Mouse (Mus musculus) Patski (cell line): ENCODE measurements around the gene Rnf5. TPM values are rescaled to one million over a fixed set of nuclear protein-coding genes. Genes with fewer than 3 reads are reported as not detected.
A peak's percentile ranks its signal among the peaks of the same experiment; 100 is the strongest.

ENCODE experiments used
- ATAC-seq: fragments of 100-300 bp; one replicate; pipeline ENCODE4 v1.8.0; 2021
- CTCF ChIA-PET: fragments of 350-600 bp; sonication (Branson Sonifier 250); formaldehyde crosslinking; loops from one replicate; lab custom pipeline; 2022; ENCODE audit warnings: inconsistent platforms; lab: Charles Lee
- POLR2A ChIA-PET: fragments of 350-600 bp; sonication (Branson Sonifier 250); formaldehyde crosslinking; loops from one replicate; lab custom pipeline; 2022; ENCODE audit warnings: antibody characterized with exemption, inconsistent platforms; lab: Charles Lee
- DNase-seq: peaks from one replicate; pipeline ENCODE4 v3.0.0-alpha.2; 2011; ENCODE audit warnings: low read depth, low spot score
- H3K27me3 ChIP-seq: fragments of 371-371 bp; one replicate; pipeline ENCODE4 v1.5.1; 2021
- CTCF ChIP-seq: fragments of 100-300 bp; IDR thresholded peaks from one replicate; pipeline ENCODE4 v1.5.1; 2021
- in situ Hi-C: fragments of 300-500 bp; cut with MboI; formaldehyde crosslinking; loops from 3 replicates; pipeline ENCODE4 v1.11.1; 2018; ENCODE audit warnings: low pct_unique_long_range_greater_than_20kb, mixed read lengths
- polyA plus RNA-seq: library from polyadenylated mRNA; unstranded; gene quantifications from one replicate; pipeline ENCODE4 v1.2.3, GENCODE M21; 2021

Gene Rnf5
- polyA plus RNA-seq, 1 experiment from 2014 or later, result 69.1 TPM

DNA sequence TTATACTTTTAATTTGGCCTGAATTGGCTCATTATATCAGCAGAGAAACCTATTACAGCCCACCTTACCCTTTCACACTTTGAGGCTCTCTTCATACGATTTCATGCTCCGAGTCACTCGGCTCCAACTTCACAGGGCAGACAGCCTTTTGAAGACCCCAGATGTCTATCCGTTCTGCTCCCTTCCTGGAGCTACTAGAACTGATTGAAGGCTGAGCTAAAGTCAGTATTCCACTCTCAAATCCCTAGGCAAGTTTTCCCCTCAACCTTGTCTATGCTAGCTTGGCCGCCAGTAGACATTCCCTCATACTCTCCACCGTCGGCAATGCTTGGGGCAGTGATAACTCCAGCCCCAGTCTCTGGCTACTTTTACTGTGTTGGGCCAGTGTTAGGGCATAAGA is 14.3 kb downstream of the Rnf5 start:
- POLR2A ChIA-PET, result no interaction called here
- in situ Hi-C loops, result no loop called here
- no peak for TF ChIP-seq CTCF
- CTCF ChIA-PET, result no interaction called here
- ATAC-seq, result no peak
- no peaks in the 10 kb centered on the region for H3K27me3 ChIP-seq
- no peak for DNase-seq

DNA sequence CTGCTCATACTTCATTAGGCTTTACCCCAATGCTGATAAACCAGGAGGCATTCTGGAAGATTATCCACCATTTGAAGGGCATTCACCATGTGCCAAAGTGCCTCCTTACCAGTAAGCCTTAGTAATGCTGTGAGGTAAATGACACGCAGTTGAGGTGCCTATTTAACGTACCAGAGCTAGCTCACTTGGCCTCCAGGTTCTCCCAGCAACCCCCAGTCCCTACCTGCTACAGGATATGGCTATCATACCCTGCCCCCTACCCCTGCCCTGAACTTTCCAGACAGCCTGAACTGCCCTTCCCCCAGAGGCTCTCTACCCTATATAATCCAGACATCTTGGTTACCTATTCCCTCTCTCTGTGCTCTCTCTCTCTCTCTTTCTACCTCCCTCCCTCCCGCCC is 14.7 kb downstream of the Rnf5 start:
- POLR2A ChIA-PET, result interaction anchor here (0.6 to 1.4 kb wide), 3 partner anchors 9 to 16 kb away, joined by 3 to 6 read pairs (median 4); partner anchors contain the start of gene Ager
- no peak for TF ChIP-seq CTCF
- ATAC-seq, result no peak
- no peak for DNase-seq
- H3K27me3 ChIP-seq, result no peaks in the 10 kb centered on the region
- CTCF ChIA-PET, result no interaction called here
- in situ Hi-C loops, result no loop called here

DNA sequence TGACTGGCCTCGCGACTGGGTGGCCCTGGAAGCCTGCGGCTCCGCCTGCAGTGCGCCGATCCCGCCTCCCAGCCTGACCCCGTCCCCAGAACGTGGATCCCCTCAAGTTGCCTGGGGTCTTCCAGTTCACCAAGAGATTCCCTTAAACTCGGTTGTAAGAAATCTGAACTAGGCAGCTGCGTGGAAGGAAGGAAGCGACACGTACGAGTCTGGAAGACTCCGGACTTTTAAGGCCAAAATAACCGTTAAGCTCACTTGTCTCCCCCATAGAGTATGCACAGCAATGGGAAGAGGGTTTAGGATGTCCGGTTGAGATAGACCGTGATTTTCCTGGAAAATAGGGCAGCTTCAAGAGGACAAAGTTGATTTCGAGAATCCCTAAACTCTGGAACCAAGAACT is 15.7 kb downstream of the Rnf5 start:
- no peak for DNase-seq
- CTCF ChIA-PET, result no interaction called here
- in situ Hi-C loops, result no loop called here
- H3K27me3 ChIP-seq, result no peaks in the 10 kb centered on the region
- no peak for TF ChIP-seq CTCF
- ATAC-seq, result peak; percentile 1
- POLR2A ChIA-PET, result interaction anchor here (1.3 to 1.4 kb wide), 2 partner anchors 10 to 15 kb away, joined by 3 to 6 read pairs; partner anchors contain the start of gene Ager

DNA sequence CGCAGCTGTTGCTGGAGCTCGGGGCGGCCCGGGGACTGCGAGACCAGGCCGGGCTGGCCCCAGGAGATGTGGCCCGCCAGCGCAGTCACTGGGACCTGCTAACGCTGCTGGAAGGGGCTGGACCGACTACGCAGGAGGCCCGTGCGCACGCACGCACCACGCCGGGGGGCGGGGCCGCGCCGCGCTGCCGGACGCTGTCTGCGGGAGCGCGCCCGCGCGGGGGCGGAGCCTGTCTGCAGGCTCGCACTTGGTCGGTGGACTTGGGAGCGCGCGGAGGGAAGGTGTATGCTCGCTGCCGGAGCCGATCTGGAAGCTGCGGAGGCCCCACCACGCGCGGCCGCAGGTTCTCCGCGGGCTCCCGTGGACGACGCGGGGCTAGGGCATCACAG is 16.1 kb downstream of the Rnf5 start:
- H3K27me3 ChIP-seq, result no peaks in the 10 kb centered on the region
- ATAC-seq (peak; percentile 82), DNase-seq (no peak)
- POLR2A ChIA-PET, result interaction anchor here (1.3 to 1.4 kb wide), 2 partner anchors 11 to 15 kb away, joined by 3 to 6 read pairs; partner anchors contain the start of gene Ager
- CTCF ChIA-PET, result no interaction called here
- TF ChIP-seq CTCF, result no peak
- in situ Hi-C loops, result no loop called here

DNA sequence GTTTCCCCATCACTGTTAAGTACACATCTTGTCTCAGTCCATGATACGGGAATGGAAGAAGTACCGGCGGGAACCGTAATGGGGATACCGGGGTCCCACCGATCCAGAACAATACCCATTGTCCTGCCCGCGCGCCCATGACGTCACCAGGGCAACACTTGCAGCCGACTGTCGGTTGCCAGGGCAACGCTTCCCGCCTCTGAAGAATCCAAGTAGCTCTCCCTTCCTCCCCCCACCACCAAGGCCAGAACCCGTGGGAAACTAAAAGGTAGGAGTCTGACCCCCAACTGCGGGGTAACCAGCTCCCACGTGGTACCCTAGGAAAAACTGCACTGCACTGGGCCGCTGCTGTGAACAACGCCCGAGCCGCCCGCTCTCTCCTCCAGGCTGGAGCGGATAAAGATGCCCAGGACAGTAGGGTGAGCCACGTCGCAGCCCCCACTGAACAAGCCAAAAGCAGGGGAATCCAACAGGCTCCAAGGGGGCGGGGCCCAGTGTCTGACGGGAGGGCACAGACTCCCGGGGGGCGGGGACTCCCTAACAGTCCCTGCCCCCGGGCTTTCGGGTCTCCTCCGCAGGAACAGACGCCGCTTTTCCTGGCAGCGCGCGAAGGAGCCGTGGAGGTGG is 16.6 kb downstream of the Rnf5 start:
- no peak for TF ChIP-seq CTCF
- ChIA-PET CTCF (no interaction called here), POLR2A (interaction anchor here (0.7 kb wide), 1 partner anchor 55 kb away, joined by 4 read pairs; no protein-coding TSS in a partner anchor)
- ATAC-seq (peak; percentile 60), DNase-seq (no peak)
- no peaks in the 10 kb centered on the region for H3K27me3 ChIP-seq
- in situ Hi-C loops, result no loop called here

DNA sequence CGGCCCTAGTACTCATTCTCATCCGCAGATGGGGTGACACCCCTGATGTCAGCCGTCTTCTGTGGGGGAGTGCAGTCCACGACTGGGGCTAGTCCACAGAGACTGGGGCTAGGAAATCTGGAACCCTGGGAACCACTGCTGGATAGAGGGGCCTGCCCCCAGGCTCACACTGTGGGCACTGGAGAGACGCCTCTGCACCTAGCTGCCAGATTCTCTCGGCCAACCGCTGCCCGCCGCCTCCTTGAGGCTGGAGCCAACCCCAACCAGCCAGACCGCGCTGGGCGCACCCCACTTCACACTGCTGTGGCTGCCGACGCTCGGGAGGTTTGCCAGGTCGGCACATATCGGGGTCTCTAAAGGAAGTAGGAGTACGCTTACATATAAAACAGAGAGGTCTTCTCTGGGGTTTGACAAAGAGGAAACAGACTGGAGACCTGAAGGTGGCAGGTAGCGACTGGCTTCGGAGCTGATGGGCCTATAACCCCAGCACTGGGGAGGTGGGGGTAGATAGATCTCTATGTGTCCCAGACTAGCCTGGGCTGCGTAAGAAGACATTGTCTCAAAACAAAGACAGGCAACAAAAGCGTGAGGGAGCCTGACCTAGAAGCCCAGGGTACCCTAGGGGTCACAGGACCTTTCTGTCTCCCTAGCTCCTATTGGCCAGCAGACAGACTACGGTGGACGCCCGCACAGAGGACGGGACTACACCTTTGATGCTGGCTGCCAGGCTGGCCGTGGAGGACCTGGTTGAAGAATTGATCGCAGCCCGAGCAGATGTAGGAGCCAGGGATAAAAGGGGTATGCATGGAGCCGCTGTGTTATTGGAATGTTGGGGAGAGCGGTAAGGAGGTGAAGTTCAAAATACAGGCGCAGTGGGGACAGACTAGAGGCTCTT is 17.4 kb downstream of the Rnf5 start:
- TF ChIP-seq CTCF, result no peak
- ChIA-PET POLR2A (interaction anchor here (0.7 kb wide), 1 partner anchor 56 kb away, joined by 4 read pairs; no protein-coding TSS in a partner anchor), CTCF (interaction anchor here (1.7 kb wide), 1 partner anchor 31 kb away, joined by 5 read pairs; no protein-coding TSS in a partner anchor)
- in situ Hi-C loops, result no loop called here
- DNase-seq (no peak), ATAC-seq (no peak)
- no peaks in the 10 kb centered on the region for H3K27me3 ChIP-seq

DNA sequence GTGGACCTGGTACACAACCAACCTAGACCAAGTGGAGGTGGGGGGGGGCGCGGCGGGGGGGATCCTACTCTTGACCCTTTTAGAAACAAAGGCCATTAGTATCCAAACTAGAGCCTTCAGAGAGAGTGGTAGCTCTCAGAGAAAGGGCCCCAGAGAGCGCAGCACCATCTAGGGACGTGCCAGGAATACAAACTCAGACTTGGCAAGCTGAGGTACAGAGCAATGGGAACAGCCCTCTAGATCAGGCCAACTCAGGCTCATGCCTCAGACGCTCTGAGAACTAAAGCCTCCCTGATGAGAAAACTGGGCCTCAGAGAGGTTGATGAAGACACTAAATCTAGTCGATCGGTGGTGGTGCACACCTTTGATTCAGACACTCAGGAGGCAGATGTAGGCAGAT is 18.4 kb downstream of the Rnf5 start:
- H3K27me3 ChIP-seq, result no peaks in the 10 kb centered on the region
- CTCF ChIA-PET, result interaction anchor here (1.7 kb wide), 1 partner anchor 30 kb away, joined by 5 read pairs; no protein-coding TSS in a partner anchor
- ATAC-seq (no peak), DNase-seq (no peak)
- no peak for TF ChIP-seq CTCF
- POLR2A ChIA-PET, result interaction anchor here (0.7 kb wide), 1 partner anchor 20 kb away, joined by 9 read pairs; no protein-coding TSS in a partner anchor
- in situ Hi-C loops, result no loop called here

DNA sequence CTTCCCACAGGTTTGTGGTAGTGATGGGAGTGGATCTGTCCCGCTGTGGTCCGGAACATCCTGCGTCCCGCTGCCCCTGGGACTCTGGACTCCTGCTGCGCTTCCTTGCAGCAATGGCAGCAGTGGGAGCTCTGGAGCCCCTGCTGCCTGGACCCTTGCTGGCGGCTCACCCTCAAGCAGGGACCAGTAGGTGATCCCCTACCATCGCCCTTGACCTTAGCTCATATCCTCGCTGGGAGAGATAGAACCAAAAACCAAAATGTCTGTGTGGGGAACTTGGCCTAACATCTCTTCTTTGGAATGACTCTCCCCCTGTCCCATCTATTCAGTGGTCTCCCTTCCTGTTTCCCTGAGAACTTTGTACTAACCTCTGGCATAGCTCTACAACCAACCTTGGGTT is 19.7 kb downstream of the Rnf5 start:
- no peaks in the 10 kb centered on the region for H3K27me3 ChIP-seq
- POLR2A ChIA-PET, result no interaction called here
- in situ Hi-C loops, result no loop called here
- DNase-seq (no peak), ATAC-seq (no peak)
- CTCF ChIA-PET, result no interaction called here
- TF ChIP-seq CTCF, result no peak

DNA sequence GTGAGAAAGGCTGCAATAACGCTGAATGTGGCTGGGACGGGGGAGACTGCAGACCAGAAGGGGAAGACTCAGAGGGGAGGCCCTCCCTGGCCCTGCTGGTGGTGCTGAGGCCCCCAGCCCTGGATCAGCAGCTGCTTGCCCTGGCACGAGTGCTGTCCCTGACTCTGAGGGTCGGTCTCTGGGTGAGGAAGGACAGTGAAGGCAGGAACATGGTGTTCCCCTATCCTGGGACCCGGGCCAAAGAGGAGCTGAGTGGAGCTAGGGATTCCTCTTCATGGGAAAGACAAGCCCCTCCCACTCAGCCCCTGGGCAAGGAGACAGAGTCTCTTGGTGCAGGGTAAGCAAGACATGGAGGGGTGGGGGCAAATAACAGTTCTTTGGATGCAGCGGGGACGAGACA is 20.1 kb downstream of the Rnf5 start:
- ATAC-seq (no peak), DNase-seq (no peak)
- CTCF ChIA-PET, result interaction anchor here (1.0 kb wide), 1 partner anchor 21 kb away, joined by 3 read pairs; no protein-coding TSS in a partner anchor
- no peak for TF ChIP-seq CTCF
- in situ Hi-C loops, result no loop called here
- POLR2A ChIA-PET, result no interaction called here
- H3K27me3 ChIP-seq, result no peaks in the 10 kb centered on the region

DNA sequence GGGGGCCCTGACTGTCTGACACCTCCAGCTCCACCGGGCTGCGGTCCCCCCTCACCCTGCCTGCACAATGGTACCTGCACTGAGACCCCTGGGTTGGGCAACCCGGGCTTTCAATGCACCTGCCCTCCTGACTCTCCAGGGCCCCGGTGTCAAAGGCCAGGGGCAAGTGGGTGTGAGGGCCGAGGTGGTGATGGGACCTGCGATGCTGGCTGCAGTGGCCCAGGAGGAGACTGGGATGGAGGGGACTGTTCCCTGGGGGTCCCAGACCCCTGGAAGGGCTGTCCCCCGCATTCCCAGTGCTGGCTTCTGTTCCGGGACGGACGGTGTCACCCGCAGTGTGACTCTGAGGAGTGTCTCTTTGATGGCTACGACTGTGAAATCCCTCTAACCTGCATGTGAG is 21.0 kb downstream of the Rnf5 start:
- ATAC-seq (no peak), DNase-seq (no peak)
- TF ChIP-seq CTCF, result no peak
- ChIA-PET POLR2A (interaction anchor here (0.7 kb wide), 1 partner anchor 336 kb away, joined by 3 read pairs; no protein-coding TSS in a partner anchor), CTCF (interaction anchor here (1.0 kb wide), 1 partner anchor 20 kb away, joined by 3 read pairs; no protein-coding TSS in a partner anchor)
- H3K27me3 ChIP-seq, result no peaks in the 10 kb centered on the region
- in situ Hi-C loops, result no loop called here
